Mouse (Mus musculus) testis, adult 2 months (tissue): ENCODE results near the gene Bin2. TPM values are rescaled to one million over a fixed set of nuclear protein-coding genes. Genes with fewer than 3 reads are reported as not detected.

Experiments
- H3K27ac ChIP-seq: fragments of 200-500 bp; 2 replicates; pipeline ENCODE4 v1.5.1; 2012; ENCODE audit warnings: low read depth, low read length; ENCODE audit not compliant: control insufficient read depth, insufficient read depth
- H3K27me3 ChIP-seq: fragments of 200-500 bp; 2 replicates; pipeline ENCODE4 v1.6.1; 2012; ENCODE audit warnings: mild to moderate bottlenecking, low read length, moderate library complexity; ENCODE audit not compliant: control insufficient read depth, insufficient read depth
- H3K36me3 ChIP-seq: fragments of 200-500 bp; 2 replicates; pipeline ENCODE4 v1.6.1; 2012; ENCODE audit warnings: mild to moderate bottlenecking, low read length; ENCODE audit not compliant: control insufficient read depth, insufficient read depth
- H3K4me1 ChIP-seq: fragments of 200-500 bp; 2 replicates; pipeline ENCODE4 v1.6.1; 2012; ENCODE audit warnings: low read length; ENCODE audit not compliant: control insufficient read depth, insufficient read depth
- H3K4me3 ChIP-seq: fragments of 200-500 bp; 2 replicates; pipeline ENCODE4 v1.5.1; 2012; ENCODE audit warnings: low read depth, mild to moderate bottlenecking, low read length, moderate library complexity, mixed read lengths; ENCODE audit not compliant: control insufficient read depth
- CTCF ChIP-seq: fragments of 200-500 bp; IDR thresholded peaks from 2 replicates; pipeline ENCODE4 v1.5.1; 2012; ENCODE audit warnings: low read depth, mild to moderate bottlenecking, inconsistent platforms, low read length, moderate library complexity; ENCODE audit not compliant: control insufficient read depth, insufficient read depth, insufficient replicate concordance
- POLR2A ChIP-seq: fragments of 200-500 bp; IDR thresholded peaks from 2 replicates; pipeline ENCODE4 v1.6.1; 2012; ENCODE audit warnings: low read depth, mild to moderate bottlenecking, inconsistent platforms, low read length, moderate library complexity; ENCODE audit not compliant: control insufficient read depth
- polyA plus RNA-seq: library from polyadenylated mRNA; depleted of rRNA; stranded (reverse); fragments of >200 nt; gene quantifications from 2 replicates; pipeline ENCODE4 v1.2.3, GENCODE M21; 2012; rRNA removed

Bin2 gene
- 19.3 and 19.7 TPM in 2 replicates for polyA plus RNA-seq

DNA sequence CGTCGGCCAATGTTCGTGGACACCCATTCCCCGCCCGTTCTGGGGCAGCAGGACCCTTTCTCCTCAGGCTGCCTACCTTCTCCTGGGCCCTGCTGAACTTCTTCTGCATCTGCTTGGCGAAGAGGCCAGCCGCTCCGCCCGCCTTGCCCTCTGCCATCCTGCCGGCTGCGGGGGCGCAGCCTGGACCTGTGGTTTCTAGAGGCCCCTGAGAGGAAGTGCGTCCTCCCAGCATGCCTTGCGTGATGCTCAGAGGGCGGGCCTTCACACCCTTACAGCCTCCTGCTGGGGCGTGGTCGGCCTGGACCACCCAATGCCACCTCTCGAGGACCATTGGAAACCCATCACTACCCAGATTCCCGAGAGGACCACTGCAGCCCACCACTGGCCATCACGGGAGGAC is at the start of gene Bin2:
Bin2 (minus strand) TSS at position 217 of the 400 bp plus-strand sequence.
- H3K27ac ChIP-seq = peak within 1 kb of the TSS; percentile 57
- peaks cover 10% of the 10 kb centered on the region for H3K4me1 ChIP-seq
- TF ChIP-seq POLR2A (peak; percentile 79), CTCF (no peak)
- H3K4me3 ChIP-seq = peak within 1 kb of the TSS; percentile 92
- H3K27me3 ChIP-seq = no peaks in the 10 kb centered on the region
- no peaks in the 10 kb centered on the region for H3K36me3 ChIP-seq

DNA sequence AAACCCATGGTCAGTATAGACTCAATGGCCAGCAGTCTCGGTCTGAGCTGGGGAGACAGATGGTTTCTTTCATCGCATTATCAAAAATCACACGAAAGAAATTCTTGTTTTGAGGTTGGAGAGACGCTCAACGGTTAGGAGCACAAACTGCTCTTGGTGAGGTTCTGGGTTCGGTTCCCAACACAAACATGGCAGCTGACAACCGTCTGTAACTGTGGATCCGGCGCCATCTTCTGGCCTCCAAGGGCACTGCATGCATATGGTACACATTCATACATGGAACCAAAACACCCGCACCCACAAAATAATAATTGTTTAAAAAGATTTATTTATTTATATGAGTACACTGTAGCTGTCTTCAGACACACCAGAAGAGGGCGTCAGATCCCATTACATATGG is 49.2 kb upstream of the Bin2 start:
- H3K27ac ChIP-seq = no peak overlapping the region
- H3K4me3 ChIP-seq = no peak overlapping the region
- H3K36me3 ChIP-seq = no peaks in the 10 kb centered on the region
- H3K27me3 ChIP-seq = no peaks in the 10 kb centered on the region
- H3K4me1 ChIP-seq = peaks cover 8% of the 10 kb centered on the region
- TF ChIP-seq POLR2A = no peak
- peak; percentile 81; the same call in 1 of the 2 replicates for TF ChIP-seq CTCF

DNA sequence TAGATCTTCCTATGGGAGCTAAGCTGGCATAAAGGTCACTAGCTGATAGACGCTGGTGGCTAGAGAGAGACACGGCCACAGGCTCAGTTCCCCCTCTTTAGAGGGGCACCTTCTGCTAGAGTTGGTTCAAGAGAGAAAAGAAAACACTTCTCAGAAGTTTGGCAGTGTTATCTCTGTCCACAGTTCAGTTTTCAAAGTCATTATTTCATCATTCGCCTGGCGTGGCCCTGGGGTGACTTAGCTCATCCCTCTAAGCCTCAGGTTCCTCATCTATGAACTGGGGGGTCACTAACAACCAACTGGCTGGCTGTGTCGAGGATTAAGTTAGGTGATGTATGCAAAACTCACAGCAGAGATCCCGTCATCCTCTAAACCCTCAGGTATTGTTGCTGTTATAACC is 48.6 kb upstream of the Bin2 start:
- no peak for TF ChIP-seq CTCF
- no peak for TF ChIP-seq POLR2A
- H3K4me3 ChIP-seq = no peak overlapping the region
- H3K4me1 ChIP-seq = peaks cover 8% of the 10 kb centered on the region
- no peaks in the 10 kb centered on the region for H3K27me3 ChIP-seq
- H3K36me3 ChIP-seq = no peaks in the 10 kb centered on the region
- H3K27ac ChIP-seq = no peak overlapping the region

DNA sequence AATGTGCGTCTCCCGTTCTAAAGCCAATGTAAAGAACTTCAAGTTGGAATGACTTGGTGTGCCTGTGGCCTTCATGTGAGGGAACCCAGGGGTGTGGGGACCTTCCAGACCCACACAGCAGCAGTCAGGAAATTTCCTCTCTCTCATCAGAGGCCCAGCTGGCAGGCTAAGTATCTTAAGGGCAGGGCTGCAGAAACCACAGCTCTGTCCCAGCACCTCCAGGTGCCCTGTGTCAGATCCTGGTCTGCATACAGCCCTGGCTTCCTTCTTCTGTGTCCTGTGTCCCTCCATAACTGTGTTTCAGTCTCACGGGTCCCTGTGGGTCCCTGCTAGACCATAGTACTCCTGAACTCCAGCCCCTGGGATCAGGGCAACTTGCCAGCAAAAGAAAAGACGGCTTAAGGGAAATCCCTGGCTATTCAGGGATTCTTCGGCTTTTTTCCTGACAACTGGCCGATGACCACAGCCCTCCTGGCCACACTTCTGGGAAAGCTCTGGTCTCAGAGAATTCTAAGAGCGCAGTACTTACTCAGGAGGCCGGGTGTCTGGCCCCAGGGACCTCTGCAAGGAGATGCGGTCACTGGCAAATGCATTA is 46.1 kb upstream of the Bin2 start:
- H3K4me1 ChIP-seq = peaks cover 4% of the 10 kb centered on the region
- no peaks in the 10 kb centered on the region for H3K27me3 ChIP-seq
- H3K27ac ChIP-seq = no peak overlapping the region
- TF ChIP-seq POLR2A (no peak), CTCF (no peak)
- H3K4me3 ChIP-seq = no peak overlapping the region
- no peaks in the 10 kb centered on the region for H3K36me3 ChIP-seq

DNA sequence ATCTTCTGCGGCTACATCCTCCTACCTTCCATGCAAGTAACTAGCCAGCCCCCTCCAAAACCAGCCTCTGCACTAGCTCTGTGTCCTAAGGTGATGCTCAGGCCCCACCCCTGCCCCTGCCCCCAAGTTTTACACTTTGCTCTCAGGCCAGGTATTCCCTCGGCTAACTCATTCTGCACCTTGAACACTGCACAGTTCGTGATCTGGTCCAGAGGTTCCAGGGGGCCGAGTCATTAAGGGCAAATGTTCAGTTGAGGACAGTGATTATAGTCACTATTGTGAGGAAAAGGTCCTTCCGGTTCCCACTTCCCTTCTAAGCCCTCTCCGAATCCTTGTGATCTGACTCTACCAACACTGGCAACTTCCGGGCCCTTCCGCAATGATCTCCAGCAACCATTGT is 45.1 kb upstream of the Bin2 start:
- Histone ChIP-seq H3K27ac (no peak overlapping the region), H3K4me1 (no peaks in the 10 kb centered on the region), H3K4me3 (no peak overlapping the region), H3K36me3 (no peaks in the 10 kb centered on the region), H3K27me3 (no peaks in the 10 kb centered on the region)
- TF ChIP-seq CTCF (no peak), POLR2A (no peak)

DNA sequence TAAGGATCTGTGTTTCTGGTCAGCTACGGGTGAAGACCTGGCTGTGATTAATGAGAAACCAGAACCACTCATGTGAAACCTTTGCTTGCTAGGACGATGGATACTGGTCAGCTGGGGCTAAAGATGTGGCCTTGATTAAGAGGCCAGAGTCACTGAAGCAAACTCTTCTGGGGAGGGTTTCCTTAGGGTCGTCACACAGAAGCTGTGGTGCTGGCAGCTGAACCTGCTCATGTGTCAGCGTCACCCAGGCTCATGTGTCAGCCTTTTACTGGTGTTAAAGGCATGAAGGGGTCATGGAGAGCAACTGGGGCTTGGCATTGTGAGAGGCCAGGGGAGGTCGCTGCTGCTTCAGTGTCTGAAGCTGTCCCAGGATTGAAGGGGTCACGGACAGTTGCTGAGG is 41.5 kb upstream of the Bin2 start:
- Histone ChIP-seq H3K27ac (no peak overlapping the region), H3K4me3 (no peak overlapping the region), H3K27me3 (no peaks in the 10 kb centered on the region), H3K36me3 (no peaks in the 10 kb centered on the region), H3K4me1 (no peaks in the 10 kb centered on the region)
- TF ChIP-seq POLR2A (no peak), CTCF (no peak)

DNA sequence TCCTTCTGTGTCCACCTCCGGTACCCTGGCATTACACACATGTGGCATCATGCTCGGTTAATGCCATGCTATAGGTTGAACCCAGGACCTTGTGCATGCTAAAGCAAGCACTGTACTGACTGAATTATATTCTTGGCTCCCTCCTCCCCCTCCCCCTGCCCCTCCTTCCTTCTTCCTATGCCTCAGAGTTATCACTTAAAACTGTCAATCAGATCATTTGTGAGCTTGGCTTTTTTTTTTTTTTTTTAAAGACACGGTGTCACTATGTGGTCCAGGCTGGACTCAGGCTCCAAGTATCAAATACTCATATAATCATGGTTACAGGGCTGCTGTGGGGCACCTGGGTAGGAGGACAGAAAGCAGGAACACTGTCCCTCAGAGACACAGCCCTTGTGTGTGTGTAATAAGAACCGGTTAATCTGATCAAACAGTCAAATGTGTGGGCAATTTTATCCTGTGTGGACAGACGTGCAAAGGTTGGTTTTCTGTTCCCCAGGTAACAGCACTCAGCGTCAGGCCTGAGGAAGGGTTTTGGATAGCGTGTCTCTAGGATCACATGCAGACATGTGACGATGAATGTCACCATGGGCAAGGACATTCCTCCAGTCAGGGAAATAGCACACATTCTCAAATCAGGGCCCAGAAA is 39.2 kb upstream of the Bin2 start:
- no peaks in the 10 kb centered on the region for H3K36me3 ChIP-seq
- no peak overlapping the region for H3K27ac ChIP-seq
- no peak for TF ChIP-seq POLR2A
- TF ChIP-seq CTCF = no peak
- H3K27me3 ChIP-seq = no peaks in the 10 kb centered on the region
- H3K4me1 ChIP-seq = peaks cover 4% of the 10 kb centered on the region
- H3K4me3 ChIP-seq = no peak overlapping the region
